Mouse (Mus musculus): ENCODE results near the gene Bmp8b.
"Not testable (repeated sequence)": the region's sequence is repeated elsewhere in the genome, so short reads cannot be mapped to it uniquely, and the experiment has no call there.

DNA sequence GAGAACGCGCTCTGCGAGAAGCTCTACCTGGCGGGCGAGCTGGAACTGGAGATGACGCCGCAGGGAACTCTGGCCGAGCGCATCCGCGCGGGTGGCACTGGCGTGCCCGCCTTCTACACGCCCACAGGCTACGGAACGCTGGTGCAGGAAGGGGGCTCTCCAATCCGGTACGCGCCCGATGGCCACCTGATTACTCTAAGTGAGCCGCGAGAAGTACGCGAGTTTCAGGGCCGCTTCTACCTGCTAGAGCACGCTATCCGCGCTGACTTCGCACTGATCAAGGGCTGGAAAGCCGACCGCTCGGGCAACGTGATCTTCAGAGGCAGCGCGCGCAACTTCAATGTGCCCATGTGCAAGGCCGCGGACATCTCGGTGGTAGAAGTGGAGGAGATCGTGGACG is 11.7 kb downstream of the Bmp8b start:
- not testable (repeated sequence) for TF ChIP-seq POLR2A (IDR thresholded peaks at IDR 0.05; ENCODE audit: borderline replicate concordance, control insufficient read depth, low read depth, low read length); CTCF (IDR thresholded peaks at IDR 0.05; ENCODE audit: control insufficient read depth, insufficient read depth, low read length)
